In genomic region chr4:8239306-8239670, GRCm38 (mm10) we compare ENCODE assay signal across 8 mouse cellular contexts. TPM values are rescaled to one million over a fixed set of nuclear protein-coding genes. Genes with fewer than 3 reads are reported as not detected.
DNase-seq lines count a peak whose midpoint lies in the region; ATAC-seq lines count a peak whose summit lies in the region.

No protein-coding gene starts in this region.

- H3K9me3 ChIP-seq in kidney, embryonic 16.5 days (ENCODE audit: low read length) = no peaks in the 10 kb centered on the region
- no peaks in the 10 kb centered on the region for H3K9me3 ChIP-seq in embryonic facial prominence, embryonic 12.5 days
- no peaks in the 10 kb centered on the region for H3K9me3 ChIP-seq in intestine, embryonic 14.5 days (ENCODE audit: control insufficient read depth, low read length)
- H3K9me3 ChIP-seq in neural tube, embryonic 13.5 days = no peaks in the 10 kb centered on the region

- H3K27me3 ChIP-seq in kidney, embryonic 16.5 days (ENCODE audit: insufficient read depth, low read length) = no peaks in the 10 kb centered on the region
- no peaks in the 10 kb centered on the region for H3K27me3 ChIP-seq in embryonic facial prominence, embryonic 12.5 days
- H3K27me3 ChIP-seq in intestine, embryonic 14.5 days (replicated peaks; ENCODE audit: control insufficient read depth, insufficient read depth, low read length) = no peaks in the 10 kb centered on the region
- peaks cover 12% of the 10 kb centered on the region for H3K27me3 ChIP-seq in neural tube, embryonic 13.5 days

- H3K4me1 ChIP-seq in kidney, embryonic 16.5 days (ENCODE audit: insufficient read depth, low read length) = peaks cover 10% of the 10 kb centered on the region; the same call in 1 of the 2 replicates
- 0 out of 2 replicates have a peak, but pooled peaks cover 3% of the 10 kb centered on the region for H3K4me1 ChIP-seq in embryonic facial prominence, embryonic 12.5 days
- H3K4me1 ChIP-seq in intestine, embryonic 14.5 days (replicated peaks; ENCODE audit: control insufficient read depth, insufficient read depth, low read length) = no peaks in the 10 kb centered on the region
- peaks cover 6% of the 10 kb centered on the region for H3K4me1 ChIP-seq in neural tube, embryonic 13.5 days (replicated peaks)

- ATAC-seq in kidney, embryonic 16.5 days (ENCODE audit: low FRiP score, low TSS enrichment) = peak; percentile 86
- no peak for ATAC-seq in embryonic facial prominence, embryonic 12.5 days (ENCODE audit: insufficient number of reproducible peaks, insufficient read depth, low FRiP score, low TSS enrichment)
- ATAC-seq in intestine, embryonic 14.5 days (replicated peaks; ENCODE audit: low FRiP score, low TSS enrichment, low read depth) = peak; percentile 75
- peak; percentile 68; the same call in 1 of the 2 replicates for ATAC-seq in neural tube, embryonic 13.5 days (ENCODE audit: low read depth)

- no peak overlapping the region for H3K27ac ChIP-seq in kidney, embryonic 16.5 days (ENCODE audit: low read length)
- H3K27ac ChIP-seq in embryonic facial prominence, embryonic 12.5 days = no peak overlapping the region
- no peak overlapping the region for H3K27ac ChIP-seq in intestine, embryonic 14.5 days (ENCODE audit: low read depth)
- H3K27ac ChIP-seq in neural tube, embryonic 13.5 days (replicated peaks) = no peak overlapping the region

- 16% methylated on average over 11 of the region's 11 CpGs for WGBS in kidney, embryonic 16.5 days
- 18% methylated on average over 11 of the region's 11 CpGs for WGBS in embryonic facial prominence, embryonic 12.5 days
- WGBS in intestine, embryonic 14.5 days = 20% methylated on average over 11 of the region's 11 CpGs
- 18% methylated on average over 11 of the region's 11 CpGs for WGBS in neural tube, embryonic 13.5 days

- DNase-seq in kidney, adult 8-10 months = no peak
- no peak for DNase-seq in intestine, embryonic 14.5 days (ENCODE audit: low spot score)
- DNase-seq in thymus, postnatal 36 days = no peak
- DNase-seq in ovary, postnatal 10 days (ENCODE audit: low spot score) = no peak
- DNase-seq in cerebellum, postnatal 25 days = no peak

- no peaks in the 10 kb centered on the region for H3K36me3 ChIP-seq in kidney, embryonic 16.5 days (ENCODE audit: insufficient read depth, low read length)
- H3K36me3 ChIP-seq in embryonic facial prominence, embryonic 12.5 days = no peaks in the 10 kb centered on the region
- H3K36me3 ChIP-seq in intestine, embryonic 14.5 days (ENCODE audit: control insufficient read depth, insufficient read depth, low read length) = no peaks in the 10 kb centered on the region
- H3K36me3 ChIP-seq in neural tube, embryonic 13.5 days = no peaks in the 10 kb centered on the region

- H3K9ac ChIP-seq in kidney, embryonic 16.5 days (replicated peaks; ENCODE audit: low read length) = peak overlapping the region; percentile 81
- H3K9ac ChIP-seq in embryonic facial prominence, embryonic 12.5 days = peak overlapping the region; percentile 68
- peak overlapping the region; percentile 69 for H3K9ac ChIP-seq in intestine, embryonic 14.5 days (ENCODE audit: low read length)
- peak overlapping the region; percentile 74 for H3K9ac ChIP-seq in neural tube, embryonic 13.5 days

- peak overlapping the region; percentile 79 for H3K4me3 ChIP-seq in kidney, embryonic 16.5 days (ENCODE audit: low read length)
- peak overlapping the region; percentile 75 for H3K4me3 ChIP-seq in embryonic facial prominence, embryonic 12.5 days
- H3K4me3 ChIP-seq in intestine, embryonic 14.5 days (ENCODE audit: low read depth, low read length) = peak overlapping the region; percentile 74
- H3K4me3 ChIP-seq in neural tube, embryonic 13.5 days = peak overlapping the region; percentile 67

- peak overlapping the region; percentile 99 for H3K4me2 ChIP-seq in kidney, embryonic 16.5 days (replicated peaks; ENCODE audit: low read depth, low read length)
- H3K4me2 ChIP-seq in embryonic facial prominence, embryonic 12.5 days (replicated peaks) = peak overlapping the region; percentile 100
- H3K4me2 ChIP-seq in intestine, embryonic 14.5 days (ENCODE audit: low read length) = peak overlapping the region; percentile 99
- H3K4me2 ChIP-seq in neural tube, embryonic 13.5 days = peak overlapping the region; percentile 99

RNA-seq across cellular contexts. Expression of gene Car8, which starts 0.4 kb away (rescaled TPM):
- polyA plus RNA-seq in kidney, embryonic 16.5 days (2015; fragmentation: Nextera tagmentation; extraction: Ambion mirVana) = 13.3 and 13.5 TPM in 2 replicates
- 2.9 and 3.3 TPM in 2 replicates for polyA plus RNA-seq in embryonic facial prominence, embryonic 12.5 days (2016; fragmentation: Nextera tagmentation; extraction: Ambion mirVana)
- polyA plus RNA-seq in intestine, embryonic 14.5 days (2014; fragmentation: Nextera tagmentation; extraction: Ambion mirVana) = 33.1 and 33.6 TPM in 2 replicates
- polyA plus RNA-seq in neural tube, embryonic 13.5 days (2015; fragmentation: Nextera tagmentation; extraction: Ambion mirVana) = 1.6 and 2.0 TPM in 2 replicates
